Mouse (Mus musculus) regulatory T cell (primary cell): ENCODE measurements at regions not wholly inside any gene's neighbourhood (a gene's known extent, or its start where the extent isn't known, plus 50 kb on each side); places are given as distances from the start of the nearest gene placed in this dataset.

ENCODE experiments used
- in situ Hi-C: fragments of 300-600 bp; cut with MboI, MseI; formaldehyde crosslinking; loops from one replicate; pipeline ENCODE4 v1.15.1; 2025; ENCODE audit warnings: high pct_unique_total_duplicates

DNA sequence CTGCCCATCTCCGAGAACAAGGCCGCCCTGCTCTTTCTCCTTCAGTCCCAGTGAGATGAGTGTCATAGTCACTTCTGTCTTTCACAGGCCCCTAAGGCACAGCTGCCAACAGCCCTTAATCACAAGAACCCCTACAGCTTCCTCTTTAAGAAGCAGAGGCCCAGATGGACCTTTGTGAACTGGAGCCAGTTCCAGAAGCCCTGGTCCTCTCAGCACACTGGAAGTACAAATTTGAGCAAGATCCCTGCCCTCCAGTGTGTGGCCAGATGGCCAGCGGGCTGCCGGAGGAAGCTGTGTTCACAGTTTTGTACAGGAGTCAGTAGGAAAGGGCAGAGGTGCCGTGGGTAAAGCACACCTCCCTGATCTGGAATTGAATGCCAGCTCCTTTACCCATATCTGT is 389.6 kb downstream of the Rps24 start:
- in situ Hi-C loops: no loop called here

DNA sequence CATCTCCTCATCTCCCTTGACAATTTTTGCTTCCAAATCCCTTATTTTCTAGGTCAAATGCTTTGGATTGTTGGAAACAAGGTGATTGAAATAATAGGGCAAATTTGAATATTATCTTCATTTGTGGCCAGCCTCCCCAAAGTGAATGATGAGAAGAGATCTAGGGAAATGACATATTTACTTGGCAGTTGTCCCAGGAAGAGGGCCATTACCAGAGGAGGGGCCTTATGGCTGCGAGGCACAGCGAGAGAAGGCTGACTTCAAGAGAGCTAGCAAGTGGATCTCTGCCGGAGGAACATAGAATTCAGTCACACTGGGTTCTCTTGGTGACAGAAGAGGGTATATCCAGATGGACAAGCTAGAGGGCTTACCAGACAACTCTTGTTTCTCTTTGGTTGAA is 390.9 kb downstream of the Rps24 start:
- in situ Hi-C loops: no loop called here

DNA sequence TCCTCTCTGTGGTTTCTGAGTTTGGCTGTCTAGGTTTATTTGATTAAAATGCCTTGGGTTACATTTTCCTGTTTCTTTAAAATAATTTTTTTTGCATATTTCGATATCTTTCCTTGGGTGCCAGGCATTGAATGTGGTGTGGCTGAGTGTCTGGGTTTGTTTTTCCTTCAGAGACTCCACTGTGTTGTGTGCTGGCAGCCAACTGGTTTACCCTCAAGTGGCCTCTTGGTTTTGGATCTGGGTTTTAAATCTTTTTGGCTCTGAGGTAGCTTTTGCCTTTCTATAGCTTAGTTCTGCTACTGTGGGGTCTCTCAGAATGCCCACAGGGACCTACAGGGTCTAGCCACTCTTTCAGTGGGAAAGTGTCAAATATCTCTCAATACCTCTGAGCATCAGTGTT is 399.2 kb downstream of the Rps24 start:
- in situ Hi-C loops: no loop called here

DNA sequence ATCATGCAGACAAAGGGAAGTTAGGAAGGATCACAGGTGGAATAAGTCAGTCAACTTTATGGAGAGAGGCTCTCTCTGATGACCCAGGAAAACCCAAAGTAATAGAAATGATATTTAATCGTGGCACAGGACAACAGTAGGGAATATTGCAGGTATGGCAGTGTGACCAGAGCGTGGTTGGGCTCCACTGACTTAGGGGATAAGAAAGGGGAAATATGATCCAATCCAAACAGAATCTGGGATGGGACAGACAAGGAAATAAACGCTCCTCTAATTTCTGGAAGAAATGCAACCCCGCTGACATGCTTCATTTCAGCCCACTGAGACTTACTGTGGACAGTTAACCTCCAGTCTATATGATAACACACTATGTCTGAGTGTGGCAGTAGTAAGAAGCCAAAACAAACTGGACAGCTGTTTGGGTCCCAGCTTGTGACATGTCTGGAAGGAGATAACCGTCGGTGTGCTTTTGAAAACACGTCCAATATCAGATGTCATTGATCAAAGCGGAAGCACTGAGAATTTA is 400.0 kb downstream of the Rps24 start:
- in situ Hi-C loops: no loop called here

DNA sequence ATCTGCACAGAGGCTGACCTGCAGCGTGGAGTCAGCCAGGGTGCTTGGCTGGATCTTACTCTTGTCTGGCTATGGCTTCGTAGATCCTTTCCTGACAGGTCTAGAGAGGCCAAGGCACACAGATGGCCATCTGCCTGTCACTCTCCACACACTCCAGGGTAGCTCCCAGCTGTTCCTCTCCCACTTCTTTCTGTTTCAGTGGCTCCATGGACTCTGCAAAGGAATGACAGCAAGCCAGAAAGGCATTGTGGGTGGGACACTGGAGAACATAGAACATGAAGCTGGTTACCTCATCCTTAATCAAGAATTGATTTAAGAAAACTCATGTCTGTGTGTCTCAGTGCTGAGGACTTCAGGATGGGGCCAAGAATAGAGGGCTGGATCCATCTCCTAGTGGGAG is 403.9 kb downstream of the Rps24 start:
- in situ Hi-C loops: no loop called here

DNA sequence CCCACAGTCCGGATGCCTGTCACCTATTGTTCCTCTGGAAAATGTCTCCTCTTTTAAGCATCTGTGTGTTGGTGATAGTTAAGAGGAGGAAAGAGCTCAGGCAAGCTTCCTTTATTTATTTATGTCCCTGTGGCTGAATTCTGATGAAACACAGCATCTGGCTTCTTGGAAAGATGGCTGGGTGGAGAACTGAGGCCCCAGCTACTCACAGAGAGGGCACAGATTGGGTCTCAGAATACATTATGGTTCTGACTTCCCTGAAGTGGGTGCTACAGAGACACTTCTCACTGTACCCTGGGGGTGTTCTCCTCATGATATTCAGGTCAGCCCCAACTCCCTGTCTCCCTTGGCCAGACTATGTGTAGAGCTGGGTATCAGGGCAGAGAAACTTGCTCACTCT is 408.3 kb downstream of the Rps24 start:
- in situ Hi-C loops: no loop called here

DNA sequence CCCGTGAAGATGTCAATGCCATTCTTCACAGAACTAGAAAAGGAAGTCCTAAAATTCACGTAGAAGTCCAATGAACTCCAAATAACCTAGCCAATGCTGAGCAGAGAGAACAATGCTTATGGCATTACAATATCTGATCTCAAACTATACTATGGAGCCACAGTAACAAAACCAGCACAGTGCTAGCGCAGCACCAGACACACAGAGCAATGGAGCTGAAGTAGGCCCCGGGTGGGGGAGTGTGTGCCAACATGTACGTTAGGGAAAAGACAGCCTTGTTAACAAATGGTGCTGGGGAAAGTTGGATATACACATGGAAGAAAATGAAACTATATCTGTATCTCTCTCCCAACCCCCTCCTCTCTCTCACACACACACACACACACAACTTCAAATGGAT is 409.8 kb downstream of the Rps24 start:
- in situ Hi-C loops: no loop called here

DNA sequence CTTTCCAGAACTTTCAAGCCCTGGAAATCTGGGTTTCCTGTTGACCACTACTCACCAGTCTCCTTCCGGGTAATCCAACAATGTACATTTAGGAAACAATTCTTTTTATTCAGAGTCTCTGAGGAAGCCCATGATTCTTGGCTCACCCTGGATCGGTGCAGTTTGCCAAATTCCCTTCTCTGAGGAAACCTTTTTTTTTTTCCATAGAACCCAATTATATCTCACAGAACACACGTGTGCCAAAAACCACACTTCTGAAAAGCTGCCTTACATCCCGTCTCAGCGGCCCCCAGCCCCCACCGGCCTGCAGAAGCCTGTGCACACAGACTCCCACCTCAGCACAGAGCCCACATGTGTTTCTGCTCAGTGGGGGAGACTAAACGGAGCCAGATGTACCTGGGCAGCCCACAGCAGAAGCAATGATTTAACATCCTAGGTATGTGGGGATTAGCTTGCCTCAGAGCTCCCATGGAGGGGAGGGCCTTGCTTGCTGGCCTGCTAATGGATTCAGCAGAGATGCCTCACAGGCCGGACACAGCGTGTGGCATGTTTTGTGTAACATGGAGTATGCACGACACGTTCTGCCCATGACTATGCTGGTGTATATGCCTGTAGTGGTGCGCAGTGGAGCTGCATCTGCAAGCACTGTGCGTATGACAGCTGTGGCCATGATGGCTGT is 413.7 kb downstream of the Rps24 start:
- in situ Hi-C loops: no loop called here

DNA sequence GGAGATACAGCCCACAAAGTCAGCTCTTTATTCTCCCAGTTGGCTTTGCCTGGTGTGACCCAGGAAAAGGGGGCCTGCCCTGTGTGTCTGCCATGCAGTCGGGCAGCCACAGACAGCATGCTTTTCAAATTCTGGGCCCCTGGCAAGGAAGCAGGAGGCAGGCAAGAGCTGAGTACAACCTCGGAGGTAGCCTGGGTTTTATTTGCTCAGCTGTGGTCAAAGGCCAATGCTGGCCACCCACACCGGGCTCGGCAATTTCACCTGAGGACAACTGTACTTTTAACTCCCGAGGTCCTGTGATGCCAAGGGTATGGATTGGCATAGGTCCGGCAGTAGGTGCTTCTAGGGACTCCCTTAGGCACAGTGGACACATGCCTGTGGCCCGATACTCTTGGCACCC is 414.8 kb downstream of the Rps24 start:
- in situ Hi-C loops: no loop called here

DNA sequence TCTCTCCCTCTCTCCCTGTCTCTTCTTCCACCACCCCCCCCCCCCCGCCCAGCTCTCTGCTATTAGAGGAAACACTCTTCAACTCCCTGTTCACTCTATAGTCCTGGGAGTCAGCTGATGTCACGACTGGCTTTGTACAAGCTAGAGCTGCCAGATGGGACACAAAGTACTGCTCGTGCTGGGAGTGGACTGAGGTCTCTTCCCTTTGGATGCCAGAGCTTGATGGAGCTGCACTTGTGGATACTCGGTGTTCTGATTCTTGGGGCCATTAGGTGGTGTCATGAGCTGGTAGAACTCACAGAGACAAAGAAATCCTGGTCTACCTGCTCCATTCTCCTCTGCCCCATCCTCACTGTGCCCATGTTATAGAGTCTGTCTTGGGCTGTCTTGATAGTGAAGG is 415.9 kb downstream of the Rps24 start:
- in situ Hi-C loops: no loop called here

DNA sequence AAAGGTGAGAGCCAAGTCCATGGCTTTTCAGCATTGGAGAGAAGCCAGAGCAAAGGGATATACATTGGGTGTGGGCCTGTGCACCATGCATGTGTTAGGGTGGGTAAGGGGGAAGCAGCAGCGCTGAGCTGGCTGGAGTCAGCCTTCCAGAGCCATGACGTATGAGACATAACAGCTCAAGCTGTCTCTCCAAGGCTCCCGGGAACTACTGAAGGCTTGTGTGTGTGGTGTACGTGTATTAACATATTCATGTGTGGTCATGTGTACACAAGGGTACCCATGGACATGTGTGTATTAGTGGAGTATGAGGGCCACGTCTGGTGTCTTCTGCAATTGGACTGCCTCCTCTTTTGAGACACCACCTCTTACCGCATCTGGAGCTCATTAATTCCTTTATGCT is 417.8 kb downstream of the Rps24 start:
- in situ Hi-C loops: no loop called here

DNA sequence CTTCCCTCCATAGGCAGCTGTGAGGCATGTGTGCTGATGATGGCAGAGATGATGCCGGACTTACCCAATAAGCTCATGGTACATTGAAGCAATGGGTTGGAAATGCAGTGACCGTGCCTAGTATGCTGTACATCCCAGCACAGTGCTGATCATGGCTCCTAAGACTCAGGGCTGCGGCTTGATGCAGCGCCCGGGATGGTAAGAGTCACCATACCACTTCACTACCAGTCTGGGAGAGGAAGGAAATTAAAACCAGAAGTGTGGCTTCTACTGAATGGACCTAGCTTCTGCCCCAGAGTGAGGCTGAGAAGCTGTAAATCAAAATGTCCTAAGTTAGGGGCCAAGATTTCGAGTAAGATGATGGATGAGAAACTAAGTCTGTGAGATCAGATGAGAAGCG is 420.0 kb downstream of the Rps24 start:
- in situ Hi-C loops: no loop called here

DNA sequence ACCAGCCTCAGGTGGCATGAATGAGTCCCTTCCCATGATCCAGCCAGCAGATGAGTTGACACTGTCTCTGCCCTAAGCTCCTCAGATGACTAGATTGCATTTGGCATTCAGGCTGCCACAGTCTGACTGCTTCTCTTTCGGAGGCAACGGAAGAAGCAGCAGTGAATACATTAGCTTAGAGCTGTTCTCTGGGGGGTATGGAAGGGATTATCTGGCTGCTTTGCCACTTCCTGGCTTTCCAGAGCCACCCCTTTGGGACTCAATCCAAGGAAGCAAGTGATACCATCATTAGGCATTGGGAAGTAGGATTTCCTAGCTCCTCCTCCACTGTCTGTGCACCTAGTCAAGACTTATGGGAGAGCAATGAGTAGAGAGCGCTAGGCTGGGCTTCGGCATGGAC is 421.5 kb downstream of the Rps24 start:
- in situ Hi-C loops: no loop called here

DNA sequence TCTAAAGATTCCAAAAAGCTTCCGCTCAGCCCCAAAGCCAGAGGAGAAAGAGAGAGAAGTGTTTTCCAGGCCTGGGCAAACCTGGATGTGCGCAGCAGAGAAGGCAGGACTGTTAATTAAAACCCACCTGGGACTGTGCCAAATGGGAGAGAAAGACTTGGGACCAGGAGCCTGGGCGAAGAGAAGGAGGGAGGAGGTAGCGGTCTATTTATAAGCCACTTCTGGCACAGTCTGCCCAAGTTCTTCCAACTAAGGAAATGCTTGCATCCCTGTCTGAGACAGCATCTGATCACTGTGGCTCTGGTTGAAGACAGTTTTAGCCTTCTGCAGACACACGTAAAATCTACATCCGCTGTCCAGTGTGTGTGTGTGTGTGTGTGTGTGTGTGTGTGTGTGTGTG is 424.7 kb downstream of the Rps24 start:
- in situ Hi-C loops: no loop called here

DNA sequence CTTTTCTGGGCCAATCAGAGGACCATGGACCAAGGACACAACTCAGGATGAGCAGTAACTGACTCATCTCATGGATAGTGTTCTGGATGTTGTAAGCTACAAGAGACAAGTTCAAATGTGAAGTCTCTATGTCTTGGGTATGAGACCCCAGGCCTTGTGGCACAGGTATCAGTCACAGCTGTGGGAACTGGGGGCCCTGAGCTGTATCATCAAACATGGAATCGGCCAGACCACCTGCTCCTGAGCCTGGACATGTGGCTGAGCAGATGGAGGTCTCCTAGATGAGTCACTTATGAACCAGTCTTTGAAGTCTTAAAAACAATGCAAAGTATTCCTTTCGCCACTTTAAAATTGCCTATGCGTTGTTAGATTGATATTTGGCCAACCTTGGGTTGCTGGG is 432.1 kb downstream of the Rps24 start:
- in situ Hi-C loops: no loop called here

DNA sequence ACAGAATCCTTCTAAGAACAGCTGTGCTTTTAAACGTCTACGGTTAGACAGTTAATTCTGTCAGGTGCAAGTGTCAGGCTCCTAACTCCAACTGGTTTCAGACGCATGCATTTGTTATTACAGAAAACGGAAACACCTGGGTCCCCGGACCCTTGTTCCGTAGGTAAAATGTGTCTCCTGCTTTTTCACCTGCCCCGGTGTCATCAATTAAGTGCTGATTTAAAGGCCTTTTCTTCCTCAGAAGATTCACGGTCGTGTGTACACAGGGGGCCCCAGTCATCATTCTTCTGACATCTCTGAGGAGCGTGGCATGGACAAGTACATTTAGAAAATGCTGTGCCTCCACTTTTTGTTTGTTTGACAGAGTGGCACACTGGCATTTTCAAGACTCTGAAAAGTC is 435.1 kb downstream of the Rps24 start:
- in situ Hi-C loops: no loop called here

DNA sequence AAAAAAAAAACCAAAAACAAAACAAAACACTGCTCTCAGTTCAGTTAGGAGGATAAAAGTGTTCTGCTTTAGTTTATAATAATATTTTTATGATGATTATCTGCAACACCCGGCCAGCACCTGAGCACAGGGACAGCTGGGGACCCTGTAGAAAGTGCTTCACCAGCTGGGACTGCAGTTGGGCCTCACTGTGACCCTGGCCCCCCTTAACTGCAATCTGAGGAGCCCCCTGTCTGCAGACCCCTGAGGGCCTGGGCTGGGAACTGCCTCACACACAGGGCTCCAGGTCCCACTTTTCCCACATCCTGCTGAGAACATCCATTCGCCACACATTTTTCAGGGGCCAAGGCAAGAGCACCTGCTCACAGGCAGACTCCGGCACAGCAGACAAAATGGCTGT is 437.6 kb downstream of the Rps24 start:
- in situ Hi-C loops: no loop called here

DNA sequence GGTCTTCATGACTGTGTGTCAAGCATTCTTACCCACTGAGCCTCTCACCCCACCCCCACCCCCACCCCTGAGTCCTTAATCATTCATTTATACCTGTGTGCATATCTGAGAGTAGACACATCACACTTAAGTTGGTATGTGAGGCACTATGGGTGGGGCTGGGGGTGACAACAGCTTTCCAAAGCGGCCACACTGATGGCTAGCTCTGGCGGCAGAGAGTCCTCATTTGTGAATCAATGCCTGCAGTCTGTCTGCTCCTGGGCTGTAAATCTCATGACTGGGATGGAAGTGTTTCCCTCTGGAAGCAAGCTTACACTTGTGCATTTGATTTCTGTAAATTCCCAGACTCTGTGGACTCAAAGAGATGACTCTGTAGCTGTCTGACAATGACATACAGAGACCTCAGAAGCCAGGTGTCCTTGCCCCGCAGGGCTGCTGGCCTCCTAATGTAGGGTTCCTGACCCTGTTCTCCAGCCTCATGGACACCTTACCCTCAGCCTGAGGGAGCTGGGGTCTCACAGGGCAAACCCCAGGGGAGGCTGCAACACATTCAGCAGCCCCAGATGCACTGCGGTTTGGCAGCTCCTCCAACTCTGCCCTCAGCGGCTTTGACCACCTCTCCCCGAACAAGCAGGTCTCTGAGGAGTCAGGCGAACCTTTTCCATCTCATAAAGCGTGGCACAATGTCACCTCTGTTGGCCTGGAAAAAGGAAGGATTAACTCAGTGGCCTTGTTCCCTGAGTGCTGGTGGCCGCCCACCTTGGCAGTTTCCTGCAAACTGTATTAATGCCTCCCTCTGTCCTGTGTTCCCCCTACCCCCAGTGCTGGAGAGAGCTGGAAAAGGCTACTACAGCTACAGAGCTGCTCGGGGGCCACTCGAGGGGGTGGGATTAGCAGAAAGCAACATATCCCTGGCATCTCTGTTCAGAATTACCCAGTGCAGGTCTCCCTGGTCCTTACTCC is 439.4 kb downstream of the Rps24 start:
- in situ Hi-C loops: no loop called here

DNA sequence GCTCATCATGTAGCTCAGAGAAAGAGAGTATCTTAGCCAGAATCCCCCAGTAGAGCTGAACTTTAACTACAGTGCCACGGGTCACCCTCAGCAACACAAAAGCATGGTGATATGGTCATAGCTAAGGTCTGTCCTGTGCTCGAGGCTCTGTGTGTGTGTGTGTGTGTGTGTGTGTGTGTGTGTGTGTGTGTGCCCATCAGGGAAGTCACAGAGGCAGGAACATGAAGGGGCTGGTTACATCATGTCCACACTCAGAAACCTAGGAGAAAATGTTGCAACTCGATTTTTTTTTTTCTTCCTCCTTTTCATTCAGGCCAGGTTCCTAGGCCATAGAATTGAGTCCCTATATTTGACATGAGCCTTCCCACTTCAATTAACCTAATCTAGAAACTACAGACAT is 441.8 kb downstream of the Rps24 start:
- in situ Hi-C loops: no loop called here

DNA sequence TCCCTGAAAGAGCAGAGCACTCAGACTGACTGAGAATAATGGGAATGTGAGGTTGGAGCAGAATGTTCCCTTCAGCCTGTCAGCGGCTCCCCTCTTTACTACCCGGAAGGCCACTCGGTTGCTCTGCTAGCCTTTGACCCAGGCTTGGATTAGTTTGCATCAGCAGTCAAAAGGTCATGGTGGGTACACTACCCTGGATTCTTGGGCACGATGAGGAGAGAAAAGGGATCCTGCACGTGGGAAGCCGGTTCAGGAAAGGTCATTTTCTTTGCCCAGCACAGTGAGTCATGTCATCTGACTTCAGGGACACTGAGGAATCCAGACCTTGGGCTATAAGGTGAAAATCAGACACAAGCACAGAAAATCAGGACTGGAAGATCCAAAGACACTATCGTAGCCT is 443.3 kb downstream of the Rps24 start:
- in situ Hi-C loops: no loop called here

DNA sequence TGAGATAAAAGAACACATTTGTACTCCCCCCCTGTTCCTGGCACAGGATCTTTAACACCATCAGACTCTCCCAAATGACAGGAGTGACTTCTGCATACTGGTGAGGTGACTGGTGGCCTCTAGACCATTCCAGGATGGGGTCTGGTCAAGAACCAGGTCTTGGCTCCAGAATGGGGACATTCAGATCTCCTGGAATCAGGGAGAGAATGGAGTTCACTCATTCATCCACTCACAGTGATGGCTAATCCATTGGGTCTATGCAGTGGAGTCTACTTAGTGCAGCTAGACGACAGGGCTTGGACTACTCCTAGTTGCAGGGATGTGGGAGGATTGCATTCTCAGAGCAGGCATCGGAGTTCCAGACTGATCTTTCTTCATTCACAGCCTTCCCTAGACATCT is 451.0 kb downstream of the Rps24 start:
- in situ Hi-C loops: no loop called here

DNA sequence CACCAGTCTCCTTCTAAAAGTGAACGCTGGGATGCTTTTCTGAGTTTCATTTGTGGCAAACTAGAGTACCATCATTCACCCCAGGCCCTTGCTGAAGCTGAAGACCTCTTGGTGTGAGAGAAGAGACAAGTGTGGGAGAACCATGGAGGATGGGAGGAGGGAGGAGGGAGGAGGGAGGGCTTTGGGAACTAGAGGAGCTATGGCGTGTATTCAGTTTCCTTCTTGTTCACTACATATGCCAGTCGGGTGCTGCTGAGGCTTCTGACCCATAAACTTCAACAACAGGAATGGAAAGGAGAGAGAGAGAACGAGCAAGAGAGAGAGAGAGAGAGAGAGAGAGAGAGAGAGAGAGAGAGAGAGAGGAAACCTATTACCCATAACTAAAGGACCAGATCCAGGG is 452.1 kb downstream of the Rps24 start:
- in situ Hi-C loops: no loop called here
